Mouse (Mus musculus): Measurements from ENCODE around the gene Bcl2l13.

DNA sequence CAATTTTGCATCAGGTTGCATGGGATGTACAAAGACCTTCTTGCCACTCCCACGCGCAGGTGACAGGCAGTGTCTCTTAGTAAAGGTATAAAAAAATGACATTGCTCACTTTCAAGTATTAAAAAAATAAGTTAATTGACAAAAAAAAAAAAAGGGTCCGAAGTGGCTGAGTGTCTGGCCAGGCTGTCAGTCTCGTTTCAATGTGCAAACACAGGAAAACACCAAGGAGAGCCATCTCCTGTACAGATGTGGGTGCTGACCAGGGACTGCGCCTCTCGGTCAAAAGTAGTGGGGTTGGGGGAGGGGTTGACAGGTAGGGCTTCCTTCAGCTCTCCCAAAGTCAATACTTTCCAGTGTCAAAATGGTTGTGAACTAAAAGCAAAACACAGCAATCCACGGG is 97.7 kb downstream of the Bcl2l13 start:
- TF ChIP-seq CTCF (IDR thresholded peaks at IDR 0.05; ENCODE audit: extremely low read depth, insufficient read depth, insufficient read length, insufficient replicate concordance): no peak
- no peak for TF ChIP-seq POLR2A (IDR thresholded peaks at IDR 0.05; ENCODE audit: low read depth, low read length)

All from spleen, adult 2 months (tissue).